Mouse (Mus musculus): ENCODE measurements at regions not wholly inside any gene's neighbourhood (a gene's known extent, or its start where the extent isn't known, plus 50 kb on each side); places are given as distances from the start of the nearest gene placed in this dataset.

DNA sequence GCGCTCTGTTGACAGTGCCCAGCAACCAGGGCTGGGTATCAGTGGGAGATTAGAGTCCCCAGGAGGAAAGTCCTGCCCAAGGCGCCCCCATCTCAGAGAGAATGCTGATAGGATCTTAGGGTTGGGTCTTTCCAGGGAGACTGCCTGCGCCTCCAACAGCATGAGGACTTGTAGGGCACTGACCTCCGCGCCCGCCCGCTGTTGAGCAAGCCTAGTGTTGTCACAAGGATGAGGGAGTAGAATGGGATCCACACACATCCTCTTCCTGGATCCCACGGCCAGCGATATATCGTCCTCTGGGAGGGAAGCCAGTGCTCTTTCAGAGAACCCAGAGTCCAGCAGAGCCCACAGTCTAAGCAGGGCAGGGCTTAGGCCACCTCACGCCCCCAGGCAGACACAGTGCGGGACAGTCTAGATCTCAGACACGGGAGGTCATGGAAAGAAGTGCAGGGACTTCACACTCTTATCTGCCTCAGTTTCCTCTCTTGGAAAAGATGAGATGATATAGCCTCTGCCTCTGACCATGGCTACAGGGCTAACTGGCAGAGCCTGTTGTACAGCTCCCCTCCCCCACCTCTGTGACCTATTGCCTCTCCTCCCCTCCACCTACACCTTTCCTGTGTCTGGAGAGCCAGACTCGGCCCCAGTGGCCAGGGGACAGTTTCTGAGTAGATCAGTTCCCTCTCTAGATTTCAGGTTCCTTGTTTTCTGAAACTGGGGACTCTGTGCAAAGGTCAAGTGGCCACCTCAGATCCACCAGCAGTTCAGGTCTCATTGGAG lies 52.0 kb upstream of the Dusp5 start:
- no peak for ATAC-seq (replicated peaks; ENCODE audit: low FRiP score, poor library complexity, severe bottlenecking)

DNA sequence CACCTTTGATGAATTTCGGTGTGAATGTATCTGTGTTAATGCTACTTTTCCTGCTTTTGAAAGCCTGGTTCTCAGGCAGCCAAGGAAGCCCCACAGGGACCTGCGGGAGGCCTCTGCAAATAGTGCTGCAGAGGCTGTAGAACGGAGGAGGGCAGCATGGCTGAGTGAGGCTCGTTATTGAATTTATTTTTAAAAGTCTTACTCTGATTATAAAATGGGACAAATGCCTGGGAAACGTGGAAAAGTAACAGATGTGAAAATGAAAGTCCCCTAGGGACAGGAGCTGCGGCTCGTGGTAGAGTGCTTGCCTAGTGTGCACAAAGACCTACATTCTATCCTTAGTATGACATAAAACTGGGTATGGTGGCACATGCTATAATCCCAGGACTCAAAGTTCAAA lies 59.7 kb upstream of the Dusp5 start:
- no peak for ATAC-seq (replicated peaks; ENCODE audit: low FRiP score, poor library complexity, severe bottlenecking)

DNA sequence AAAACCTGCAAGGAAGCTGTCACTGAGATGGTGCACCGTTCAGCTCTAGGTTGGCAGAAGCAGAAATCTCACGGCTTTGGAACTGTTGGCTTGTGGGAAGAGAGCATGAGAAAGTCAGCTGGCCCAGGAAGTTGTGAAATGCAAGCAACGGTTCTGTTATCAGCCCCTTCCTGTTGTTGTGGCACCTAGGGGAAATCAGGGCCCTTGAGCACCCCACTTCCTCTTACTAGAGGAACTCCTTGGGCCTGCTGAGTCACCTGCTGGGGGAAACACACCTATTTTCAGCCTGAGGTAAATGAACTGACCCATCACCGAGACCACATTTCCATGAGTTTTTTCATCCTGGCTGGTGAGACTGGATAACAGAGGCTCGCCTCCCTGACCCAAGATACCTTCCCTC lies 64.2 kb upstream of the Dusp5 start:
- ATAC-seq (replicated peaks; ENCODE audit: low FRiP score, poor library complexity, severe bottlenecking): no peak

DNA sequence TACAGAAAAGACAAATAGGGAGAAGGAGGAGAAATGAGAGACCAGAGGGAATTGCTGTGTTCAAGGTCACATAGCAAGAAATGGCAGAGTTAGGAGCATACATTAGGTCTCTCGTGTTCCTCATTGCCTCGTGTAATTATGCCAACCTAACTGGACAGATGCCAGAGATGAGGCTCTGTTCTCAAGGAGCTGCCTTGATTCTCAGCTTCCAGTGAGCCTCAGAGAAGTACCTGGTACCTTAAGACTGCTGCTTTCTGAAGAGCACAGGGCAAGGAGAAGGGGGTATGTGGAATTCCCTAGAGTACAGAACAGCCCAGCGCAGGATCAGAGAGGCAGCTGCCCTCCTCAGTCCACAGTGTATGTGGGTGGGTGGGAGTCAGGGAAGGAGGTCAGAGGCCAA lies 64.8 kb upstream of the Dusp5 start:
- no peak for ATAC-seq (replicated peaks; ENCODE audit: low FRiP score, poor library complexity, severe bottlenecking)

DNA sequence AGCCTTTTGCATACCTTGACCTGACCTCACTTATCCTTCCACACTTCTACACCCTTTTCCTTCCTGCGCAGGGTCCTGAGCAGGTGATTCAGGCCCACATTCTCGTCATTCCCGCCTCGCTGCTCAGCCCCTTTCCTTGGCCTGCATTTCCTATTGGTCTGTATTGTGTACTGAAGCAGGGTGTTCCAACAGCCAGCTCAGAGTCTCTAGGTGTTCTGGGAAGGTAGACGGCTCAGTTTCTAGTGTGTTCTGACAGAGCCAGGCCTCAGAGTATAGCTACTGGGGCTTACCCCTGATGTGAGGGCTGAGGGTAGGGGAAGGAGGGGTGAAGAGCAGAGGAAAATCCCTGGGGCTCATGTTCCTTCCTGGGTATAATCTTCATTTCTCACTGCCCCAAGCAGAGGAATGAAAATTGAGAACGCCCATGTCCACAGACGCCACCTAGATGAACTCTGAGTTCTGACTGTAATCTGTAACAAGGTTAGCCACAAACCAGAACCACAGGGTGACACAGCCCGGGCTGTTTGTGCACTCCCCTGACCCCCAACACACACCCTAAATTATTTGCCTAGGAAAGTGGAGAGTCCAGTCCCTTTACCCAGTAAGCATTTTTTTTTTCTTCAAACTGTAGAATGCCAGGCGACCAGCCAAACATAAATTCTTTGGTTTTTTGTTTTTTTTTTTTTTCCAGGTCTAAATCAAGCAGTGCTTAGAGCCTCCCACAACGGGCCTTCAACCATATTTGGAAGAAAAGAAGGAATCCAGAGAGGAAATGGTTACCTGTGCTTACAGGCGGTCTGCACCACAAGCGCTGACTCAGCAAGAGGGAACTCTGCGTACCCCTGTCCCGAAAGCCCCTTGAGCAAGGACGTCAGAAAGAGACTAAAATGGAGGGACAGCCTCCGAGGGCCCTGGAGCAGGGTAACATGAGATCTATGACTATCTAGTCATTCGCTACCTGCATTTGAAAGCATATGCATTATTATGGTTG lies 67.6 kb upstream of the Dusp5 start:
- no peak for ATAC-seq (replicated peaks; ENCODE audit: low FRiP score, poor library complexity, severe bottlenecking)

DNA sequence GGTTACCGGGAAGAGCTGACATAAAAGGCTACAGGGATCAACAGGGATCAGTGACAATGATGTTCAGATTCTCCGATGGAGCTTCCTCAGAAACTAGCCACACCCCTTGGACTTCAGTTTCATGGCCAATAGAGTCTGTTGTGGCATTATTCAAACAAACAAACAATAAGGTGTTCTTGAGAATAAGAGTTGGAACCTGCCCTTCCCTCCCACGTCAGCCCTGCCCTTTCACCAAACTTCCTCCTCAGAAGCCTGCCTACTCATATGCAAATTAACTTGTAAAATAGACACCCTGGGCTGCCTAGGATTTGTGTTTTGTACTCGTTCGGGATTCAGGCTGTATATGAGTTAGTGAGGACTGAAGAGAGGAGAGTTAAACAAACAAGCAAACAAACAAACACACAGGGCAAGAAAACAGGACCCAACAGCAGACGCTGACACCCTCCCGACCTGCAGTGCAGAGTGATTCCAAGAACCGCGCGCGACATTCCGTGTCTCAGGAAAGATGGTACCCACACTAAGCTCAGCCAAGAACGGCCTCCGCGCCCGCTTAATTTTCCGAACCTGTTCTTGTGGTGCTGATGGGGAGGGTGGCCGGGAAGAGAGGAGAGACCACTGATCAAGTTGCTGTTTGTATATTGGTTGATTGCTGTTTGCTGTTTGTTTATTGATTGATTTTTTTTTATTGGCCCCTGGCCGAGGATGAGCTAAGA lies 68.4 kb upstream of the Dusp5 start:
- no peak for ATAC-seq (replicated peaks; ENCODE audit: low FRiP score, poor library complexity, severe bottlenecking)

DNA sequence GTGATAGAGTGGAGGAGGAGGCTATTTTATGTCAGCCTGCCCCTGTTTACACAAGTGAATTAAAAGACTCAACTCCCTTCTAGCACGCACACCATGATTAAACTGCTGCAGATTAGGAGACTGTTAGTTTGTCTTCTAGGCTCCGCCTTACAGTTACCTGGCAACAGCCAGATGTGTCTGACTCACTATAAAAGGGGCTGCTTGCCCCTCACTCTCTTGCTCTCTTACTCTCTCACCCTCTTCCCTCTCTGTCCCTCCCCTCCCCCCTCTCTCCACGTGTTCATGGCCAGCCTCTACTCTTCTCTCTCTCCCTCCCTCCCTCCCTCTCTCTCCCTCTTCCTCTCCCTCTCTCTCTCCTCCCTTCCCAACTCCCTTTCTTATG lies 69.0 kb upstream of the Smndc1 start:
- ATAC-seq (replicated peaks; ENCODE audit: low FRiP score, poor library complexity, severe bottlenecking): no peak

DNA sequence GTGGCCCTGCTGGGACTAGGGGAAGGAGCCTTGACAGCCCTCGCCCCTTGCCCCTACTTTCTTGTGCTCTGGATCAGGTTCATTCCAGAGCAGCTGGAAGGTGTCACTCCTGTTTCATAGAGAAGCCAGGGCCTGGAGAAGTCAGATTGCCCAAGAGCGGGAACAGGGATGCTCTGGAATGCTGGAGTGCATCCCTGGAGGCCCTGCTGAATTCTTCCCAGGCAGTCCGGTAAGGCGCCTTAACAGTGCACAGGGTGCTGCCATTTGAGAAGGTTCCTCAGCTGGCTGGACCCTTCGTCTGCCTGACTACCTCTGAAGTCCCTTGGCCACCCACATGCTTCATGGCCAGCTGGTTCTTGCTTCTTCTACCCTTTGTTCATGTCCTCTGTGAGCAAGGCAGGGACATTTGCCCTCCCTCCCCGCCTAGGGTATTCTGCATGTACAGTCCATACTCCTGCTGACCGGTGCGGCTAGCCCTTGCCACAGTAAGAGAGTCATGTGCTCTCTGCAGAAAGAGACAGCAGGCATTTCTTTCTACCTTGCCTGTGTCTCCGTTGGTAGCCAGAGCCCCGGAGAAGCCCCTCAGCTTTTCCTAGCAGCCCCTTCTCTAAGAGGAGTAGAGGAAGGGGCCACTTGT lies 68.5 kb upstream of the Smndc1 start:
- no peak for ATAC-seq (replicated peaks; ENCODE audit: low FRiP score, poor library complexity, severe bottlenecking)

DNA sequence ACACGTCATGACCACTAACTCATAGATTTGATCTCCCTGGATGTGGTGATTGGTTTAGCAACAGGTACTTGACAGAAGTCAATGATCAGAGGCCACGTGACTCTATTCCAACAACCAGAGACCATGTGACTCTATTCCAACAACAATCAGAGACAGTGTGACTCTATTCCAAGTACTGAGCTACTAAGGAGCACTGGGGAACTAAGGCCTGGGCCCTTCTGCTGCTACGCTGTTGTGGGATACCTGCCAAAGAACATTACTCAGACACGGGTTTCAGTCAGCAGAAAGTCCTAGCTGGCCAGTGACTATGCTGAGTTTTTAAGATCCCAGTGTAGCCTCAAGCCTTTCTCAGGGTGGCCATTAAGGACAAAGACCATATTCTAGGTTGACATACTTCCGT lies 66.3 kb upstream of the Smndc1 start:
- no peak for ATAC-seq (replicated peaks; ENCODE audit: low FRiP score, poor library complexity, severe bottlenecking)

DNA sequence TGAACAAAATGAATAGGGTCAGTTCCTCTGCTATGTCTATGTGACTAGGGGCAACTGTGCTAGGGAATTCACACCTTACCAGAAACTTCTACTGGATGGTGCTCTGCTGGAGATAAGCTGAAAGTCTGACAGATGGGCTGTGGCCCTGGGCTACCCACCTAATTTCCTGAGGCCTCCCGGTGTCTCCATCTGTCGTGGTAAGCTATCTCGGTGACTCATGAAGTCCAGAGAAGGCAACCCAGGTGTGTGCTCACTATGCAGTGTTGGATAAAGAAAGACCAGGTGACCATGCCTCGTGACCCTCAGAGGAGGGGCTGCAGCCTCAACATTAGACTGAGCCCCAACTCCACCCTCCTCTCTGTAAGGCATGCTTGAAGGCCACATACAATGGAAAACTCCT lies 64.2 kb upstream of the Smndc1 start:
- ATAC-seq (replicated peaks; ENCODE audit: low FRiP score, poor library complexity, severe bottlenecking): no peak

DNA sequence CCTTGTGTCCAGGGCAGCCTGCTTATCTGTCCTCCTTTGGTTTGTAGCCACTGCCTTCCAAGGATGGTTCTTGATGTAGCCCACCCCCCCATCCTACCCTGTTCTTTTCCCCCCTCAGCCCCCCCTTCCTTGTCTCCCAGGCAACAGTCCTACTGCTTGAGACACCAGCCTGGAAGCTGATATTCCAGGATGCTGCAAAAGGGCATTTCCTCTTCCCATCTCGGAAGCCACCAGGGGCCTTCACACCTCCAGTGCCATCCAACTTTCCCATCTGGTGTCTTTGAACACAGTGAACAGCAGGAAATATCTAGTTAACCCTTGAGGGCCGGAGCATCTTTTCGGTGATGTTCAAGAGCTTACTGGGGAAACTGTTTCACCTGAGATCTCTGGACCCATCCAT lies 63.7 kb upstream of the Smndc1 start:
- ATAC-seq (replicated peaks; ENCODE audit: low FRiP score, poor library complexity, severe bottlenecking): no peak

DNA sequence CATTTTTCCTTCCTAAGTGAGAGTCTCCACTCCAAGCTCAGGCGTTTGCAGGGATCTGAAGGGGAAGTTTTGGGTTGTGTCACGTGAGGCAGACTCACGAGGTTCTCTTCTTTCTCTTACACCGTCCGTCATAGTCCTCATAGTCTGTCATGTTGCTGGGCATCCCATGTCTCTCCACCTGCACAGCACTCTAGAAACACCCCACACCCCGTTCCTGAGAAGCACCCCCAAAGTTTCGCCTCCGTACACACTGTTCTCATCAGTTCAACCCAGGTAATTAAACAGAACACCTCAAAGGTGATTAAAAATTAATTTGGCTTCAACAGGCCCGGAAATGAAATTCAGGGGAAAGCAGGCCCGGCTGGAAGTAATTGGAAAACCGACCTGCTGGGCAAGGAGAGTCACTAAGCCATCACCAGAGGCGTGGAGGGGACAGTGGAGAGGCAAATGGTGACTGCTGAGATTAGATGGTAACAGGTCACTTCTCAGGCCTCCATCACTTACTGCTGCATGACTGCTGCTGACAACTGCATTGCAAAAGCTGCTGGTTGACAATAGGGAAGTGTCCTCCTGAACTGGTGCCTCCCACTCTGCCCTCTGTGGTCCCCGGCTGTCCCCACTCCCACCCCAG lies 63.1 kb upstream of the Smndc1 start:
- ATAC-seq (replicated peaks; ENCODE audit: low FRiP score, poor library complexity, severe bottlenecking): no peak

DNA sequence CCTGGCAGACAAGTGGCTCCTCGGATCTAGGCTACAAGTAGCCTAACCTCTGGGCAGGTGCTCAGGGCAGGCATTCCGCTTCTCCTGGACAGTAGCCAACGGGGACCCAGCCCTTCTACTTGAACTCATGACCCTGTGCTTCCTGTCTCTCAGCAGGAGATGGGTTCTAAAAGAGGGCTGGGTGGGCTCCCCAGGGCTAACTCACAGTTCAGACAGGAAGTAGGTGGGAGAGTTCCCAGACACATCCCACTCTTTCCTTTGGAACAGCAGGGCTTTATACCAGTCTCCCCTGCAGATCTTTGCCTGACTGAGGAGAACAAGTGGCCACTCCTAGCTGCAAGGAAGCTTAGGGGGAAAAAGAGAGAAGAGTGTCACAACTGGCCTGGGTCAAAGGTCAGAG lies 62.0 kb upstream of the Smndc1 start:
- no peak for ATAC-seq (replicated peaks; ENCODE audit: low FRiP score, poor library complexity, severe bottlenecking)

DNA sequence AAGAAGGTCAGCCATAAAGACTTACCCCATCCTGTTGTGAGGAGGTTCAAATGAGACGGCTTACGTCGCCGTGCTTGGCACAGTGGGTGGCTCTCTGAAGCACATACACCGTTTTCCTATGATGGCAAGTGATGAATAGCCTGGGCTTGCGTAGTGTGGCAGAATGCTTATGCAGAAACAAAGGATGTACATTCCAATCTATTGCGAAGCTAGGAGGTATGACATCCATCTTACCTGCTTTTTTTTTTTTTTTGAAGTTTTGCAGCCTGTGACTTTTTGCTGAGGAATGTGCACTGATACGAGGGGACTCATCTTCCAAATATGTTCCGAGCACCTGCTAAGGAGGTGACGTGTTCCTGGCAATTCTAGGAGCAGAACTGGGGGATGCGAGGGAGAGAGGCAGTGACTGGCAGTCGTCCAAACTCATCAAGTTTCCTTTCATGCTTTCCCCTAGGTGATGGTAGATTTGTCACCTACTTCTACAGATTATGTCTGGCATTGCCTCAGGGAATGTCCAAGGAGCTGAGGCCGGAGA lies 61.1 kb upstream of the Smndc1 start:
- no peak for ATAC-seq (replicated peaks; ENCODE audit: low FRiP score, poor library complexity, severe bottlenecking)

DNA sequence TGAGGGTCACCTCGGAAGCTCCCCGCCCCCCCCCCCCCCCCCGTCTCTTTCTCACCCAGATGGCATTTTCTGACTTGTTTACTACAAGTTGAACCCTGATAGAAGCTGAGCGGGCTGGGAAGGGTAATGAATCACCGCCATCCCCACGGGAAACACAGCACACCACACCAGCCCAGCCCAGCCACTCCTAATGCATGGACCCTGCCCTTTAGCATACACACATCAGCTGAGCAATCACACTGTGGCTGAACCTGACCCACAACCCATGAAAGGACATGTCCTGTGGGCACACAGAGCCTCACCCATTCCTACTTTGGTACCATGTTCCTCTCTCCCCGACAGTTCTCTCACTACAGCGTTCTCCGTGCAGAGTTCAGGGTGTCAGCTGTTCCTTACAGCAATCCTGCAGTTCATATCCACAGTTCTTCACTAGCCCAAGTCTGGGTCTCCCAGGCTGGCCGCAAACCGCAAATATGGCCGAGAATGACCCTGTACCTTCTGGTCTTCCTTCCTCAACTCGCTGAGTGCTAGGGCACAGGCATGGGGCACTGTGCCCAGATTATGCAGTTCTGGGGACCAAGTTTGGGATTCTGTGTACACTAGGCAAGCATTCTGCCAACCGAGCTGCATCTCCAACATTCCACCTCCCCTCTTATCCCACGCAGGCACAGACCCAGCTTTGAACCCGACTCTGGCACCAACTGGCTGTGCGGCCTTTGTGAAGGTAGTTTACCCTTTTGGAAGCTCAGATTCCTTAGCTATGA lies 60.4 kb upstream of the Smndc1 start:
- ATAC-seq (replicated peaks; ENCODE audit: low FRiP score, poor library complexity, severe bottlenecking): no peak

DNA sequence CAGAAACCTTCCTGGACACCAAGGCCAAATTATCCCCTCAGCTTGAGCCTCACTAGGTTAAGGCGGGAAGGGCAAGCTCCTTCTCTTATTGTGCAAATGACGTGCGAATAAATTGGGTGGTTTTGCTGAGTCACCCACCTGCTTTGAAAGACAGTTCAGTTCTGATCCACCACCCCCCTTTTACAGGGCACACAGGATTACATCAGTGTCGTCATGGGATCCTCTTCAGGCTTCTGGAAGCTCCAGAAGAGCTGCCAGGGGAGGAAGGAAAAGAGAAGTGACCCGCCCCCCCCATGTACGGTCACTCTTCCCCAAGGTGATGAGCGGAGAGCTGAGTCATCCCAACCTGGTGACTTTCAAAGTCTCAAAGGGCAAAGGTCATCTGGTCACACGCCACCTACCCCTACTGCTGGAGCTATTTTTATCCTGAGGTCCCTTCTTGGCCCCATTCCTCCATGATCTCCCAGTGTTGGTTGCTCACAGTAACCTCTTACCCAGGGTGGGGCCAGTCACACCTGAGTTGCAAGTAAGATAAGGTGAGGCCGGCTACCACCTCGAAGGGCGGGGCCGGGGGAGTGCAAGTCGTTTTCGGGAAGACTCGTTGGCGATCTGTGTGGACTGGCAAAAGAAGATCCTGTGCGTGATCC lies 58.9 kb upstream of the Smndc1 start:
- ATAC-seq (replicated peaks; ENCODE audit: low FRiP score, poor library complexity, severe bottlenecking): no peak

DNA sequence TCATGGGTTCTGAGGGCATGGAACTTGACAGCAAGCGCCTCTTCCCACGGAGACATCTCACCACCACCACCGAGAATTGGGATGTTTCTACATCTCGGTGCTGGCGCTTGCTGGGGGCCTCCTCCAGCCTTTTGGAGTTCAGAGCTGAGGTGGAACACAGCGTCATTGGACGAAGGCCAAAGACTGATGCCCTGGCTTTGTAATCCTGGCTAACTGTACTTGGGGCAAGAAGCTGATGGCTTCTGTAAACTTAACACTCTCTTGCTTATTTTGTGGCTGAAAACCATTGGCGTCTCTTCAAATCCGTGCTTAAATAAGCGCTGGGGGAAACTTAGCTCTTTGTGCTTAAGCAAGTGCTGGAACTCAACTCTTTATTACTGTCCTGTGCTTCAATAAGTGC lies 57.8 kb upstream of the Smndc1 start:
- no peak for ATAC-seq (replicated peaks; ENCODE audit: low FRiP score, poor library complexity, severe bottlenecking)

DNA sequence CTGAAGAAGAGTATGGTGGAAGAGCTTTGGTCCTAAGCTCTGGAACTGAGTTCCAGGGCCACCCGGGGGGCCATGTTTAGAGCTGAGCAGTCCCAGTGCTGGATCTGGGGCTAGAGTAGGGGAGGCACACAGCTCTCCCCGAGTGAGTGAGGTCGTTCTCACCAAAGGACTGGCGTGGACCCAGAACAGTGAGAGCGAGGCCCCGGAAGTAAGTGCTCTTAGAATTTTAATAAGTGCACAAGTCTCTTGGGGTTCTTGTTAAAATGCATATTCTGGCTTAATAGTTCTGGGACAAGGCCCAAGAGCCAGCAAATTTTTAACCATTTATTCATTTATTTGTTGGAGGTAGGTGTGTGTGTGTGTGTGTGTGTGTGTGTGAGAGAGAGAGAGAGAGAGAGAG lies 57.4 kb upstream of the Smndc1 start:
- ATAC-seq (replicated peaks; ENCODE audit: low FRiP score, poor library complexity, severe bottlenecking): no peak
